ENCODE assay signal across 13 mouse cellular contexts in genomic region chr7:101028444-101028757, GRCm38 (mm10). TPM values are rescaled to one million over a fixed set of nuclear protein-coding genes. Genes with fewer than 3 reads are reported as not detected.
DNase-seq lines count a peak whose midpoint lies in the region; ATAC-seq and TF ChIP-seq lines count a peak whose summit lies in the region.
"Had no signal": no experiment of that assay in that cellular context is flagged by ENCODE, and none has a peak within 500 bp of the region (broad histone marks: within the 10 kb centered on the region; RNA-seq: fewer than 3 reads in every experiment).

No protein-coding gene starts in this region.

- no peaks in the 10 kb centered on the region; the same call in 1 of the 2 replicates for H3K4me1 ChIP-seq in heart, embryonic 12.5 days (replicated peaks)
- H3K4me1 ChIP-seq in bone marrow, adult 2 months (ENCODE audit: control insufficient read depth, insufficient read depth, low read length), result peaks cover 8% of the 10 kb centered on the region
- H3K4me1 ChIP-seq: limb, embryonic 12.5 days; neural tube, embryonic 13.5 days had no signal

- no peak overlapping the region for H3K9ac ChIP-seq in heart, embryonic 12.5 days
- H3K9ac ChIP-seq: hindbrain, embryonic 12.5 days; limb, embryonic 12.5 days; neural tube, embryonic 13.5 days had no signal

- ATAC-seq in heart, embryonic 12.5 days (ENCODE audit: insufficient number of reproducible peaks, low FRiP score), result no peak
- no peak for ATAC-seq in CD4-positive, CD25-positive, alpha-beta regulatory T cell, adult 4 months

- H3K4me3 ChIP-seq in heart, embryonic 12.5 days, result no peak overlapping the region
- no peak overlapping the region for H3K4me3 ChIP-seq in bone marrow, adult 2 months (replicated peaks; ENCODE audit: control insufficient read depth, low read depth, low read length)
- H3K4me3 ChIP-seq: hindbrain, embryonic 12.5 days; limb, embryonic 12.5 days; neural tube, embryonic 13.5 days had no signal

- 73% methylated on average over 5 of the region's 5 CpGs for WGBS in heart, embryonic 12.5 days
- 6% methylated on average over 5 of the region's 5 CpGs for WGBS in bone marrow, adult 2 months

- H3K27ac ChIP-seq in heart, embryonic 12.5 days (ENCODE audit: poor library complexity, severe bottlenecking), result no peak overlapping the region
- H3K27ac ChIP-seq in bone marrow, adult 2 months (ENCODE audit: control insufficient read depth, insufficient read depth, low read depth, low read length, poor library complexity), result peak overlapping the region; percentile 84
- H3K27ac ChIP-seq: hindbrain, embryonic 12.5 days; limb, embryonic 12.5 days; neural tube, embryonic 13.5 days had no signal

- DNase-seq in heart, adult 11 months, result peak; percentile 97
- DNase-seq in heart, postnatal 10 days, result peak; percentile 48 to 54
- peak; percentile 38 for DNase-seq in lung, postnatal 14 days
- DNase-seq in kidney, postnatal 25 days, result no peak
- no peak for DNase-seq in right cerebral cortex, postnatal 14 days
- DNase-seq: kidney, adult 9 months had no signal

- H3K27me3 ChIP-seq in heart, embryonic 12.5 days (replicated peaks), result no peaks in the 10 kb centered on the region; the same call in 1 of the 2 replicates
- H3K27me3 ChIP-seq: hindbrain, embryonic 12.5 days; neural tube, embryonic 13.5 days had no signal

- TF ChIP-seq POLR2A in bone marrow, adult 2 months (IDR thresholded peaks at IDR 0.05; ENCODE audit: borderline replicate concordance, control insufficient read depth, low read depth, low read length), result no peak

- no peaks in the 10 kb centered on the region for H3K9me3 ChIP-seq in heart, embryonic 12.5 days (replicated peaks)
- H3K9me3 ChIP-seq: hindbrain, embryonic 12.5 days; limb, embryonic 12.5 days; neural tube, embryonic 13.5 days had no signal

- intact Hi-C loops in heart, postnatal 10 days (cut with DNase I), result no loop called here

- no peak for TF ChIP-seq CTCF in bone marrow, adult 2 months (IDR thresholded peaks at IDR 0.05; ENCODE audit: control insufficient read depth, insufficient read depth, low read length)

- H3K36me3 ChIP-seq in heart, embryonic 12.5 days, result no peaks in the 10 kb centered on the region
- H3K36me3 ChIP-seq: hindbrain, embryonic 12.5 days; limb, embryonic 12.5 days; neural tube, embryonic 13.5 days had no signal

- H3K4me2 ChIP-seq in heart, embryonic 12.5 days, result no peak overlapping the region
- H3K4me2 ChIP-seq: hindbrain, embryonic 12.5 days; limb, embryonic 12.5 days; midbrain, embryonic 11.5 days; neural tube, embryonic 13.5 days had no signal

RNA-seq across cellular contexts. Expression of gene P2ry2, which starts 15.7 kb away (rescaled TPM):
- 1.1 and 1.2 TPM in 2 replicates for polyA plus RNA-seq in heart, embryonic 12.5 days (2016; fragmentation: Nextera tagmentation; extraction: Ambion mirVana)
- 0.72 and 0.82 TPM in 2 replicates for polyA plus RNA-seq in bone marrow, adult 2 months (2011; ENCODE audit: insufficient read depth, insufficient read length, low replicate concordance, missing spikeins)
- 10 to 100 TPM; 13.5 to 15.8 TPM for total RNA-seq in heart, postnatal 10 days (2021)
- not detected for polyA plus RNA-seq in CD4-positive, CD25-positive, alpha-beta regulatory T cell, adult 4 months (2017; shearing (Covaris generic))
- polyA plus RNA-seq: midbrain, embryonic 11.5 days had no signal

RNA-seq across cellular contexts. Expression of gene P2ry6, which starts 54.0 kb away (rescaled TPM):
- polyA plus RNA-seq in heart, embryonic 12.5 days (2016; fragmentation: Nextera tagmentation; extraction: Ambion mirVana), result 2.3 and 2.6 TPM in 2 replicates
- 1.3 TPM in 2 replicates for polyA plus RNA-seq in bone marrow, adult 2 months (2011; ENCODE audit: insufficient read depth, insufficient read length, low replicate concordance, missing spikeins)
- total RNA-seq in heart, postnatal 10 days (2021), result 1 to 10 TPM; 3.7 to 3.9 TPM
- not detected for polyA plus RNA-seq in CD4-positive, CD25-positive, alpha-beta regulatory T cell, adult 4 months (2017; shearing (Covaris generic))

Comparison
In these comparisons a context has a peak if more than half of its experiments do, and no peak if none do; other contexts are left out.
1. DNase-seq: peak in heart, adult 11 months (single experiment), heart, postnatal 10 days (2 of 2) and lung, postnatal 14 days (single experiment); none in kidney, postnatal 25 days (0 of 2) and right cerebral cortex, postnatal 14 days (single experiment).